Mouse (Mus musculus): ENCODE results near the gene Cdh23.

DNA sequence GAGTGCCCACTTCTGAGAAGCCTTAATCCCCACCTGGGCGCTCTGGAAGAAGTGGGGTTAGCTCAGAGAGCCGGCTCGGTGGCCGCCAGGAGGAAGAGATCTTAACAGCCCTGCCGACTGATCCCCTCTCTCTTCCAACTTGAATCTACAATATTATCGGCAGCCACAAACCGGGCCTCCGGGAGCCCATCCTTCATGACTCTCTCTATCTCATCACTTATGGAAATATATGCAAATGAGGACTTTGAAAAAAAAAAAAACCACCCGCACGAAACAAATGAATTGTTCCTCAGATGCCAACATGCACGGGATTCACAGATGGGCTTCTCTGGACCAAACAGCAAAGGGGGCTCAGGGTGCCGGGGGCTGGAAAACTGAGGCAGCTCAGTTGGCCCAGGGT, 25.4 kb upstream of the Cdh23 start:
- TF ChIP-seq POLR2A (IDR thresholded peaks at IDR 0.05; ENCODE audit: borderline replicate concordance, low read depth, low read length) (no peak), CTCF (IDR thresholded peaks at IDR 0.05; ENCODE audit: low read depth, low read length) (no peak)

Data from bone marrow macrophage, adult 2 months (primary cell).